Mouse (Mus musculus): ENCODE results near the gene Gpatch4. TPM values are rescaled to one million over a fixed set of nuclear protein-coding genes. Genes with fewer than 3 reads are reported as not detected.

Gene Gpatch4
- total and polyA plus RNA-seq, 3 experiments: 21.6 to 128 (median 49.1) TPM

GRCm38 (mm10) chr3:88002291-88002976 is 40.5 kb upstream of the Gpatch4 start:
- Histone ChIP-seq H3K36me3 (replicated peaks in 1 of 2; ENCODE audit: control insufficient read depth in 1 of 2, insufficient read depth in 1 of 2, low read length in 1 of 2) (no peaks in the 10 kb centered on the region), H3K4me3 (replicated peaks in 1 of 3; ENCODE audit: low read depth in 2 of 3, low read length in 2 of 3, poor library complexity in 1 of 3) (no peak overlapping the region), H3K27me3 (replicated peaks) (peaks cover 78% of the 10 kb centered on the region), H3K4me2 (ENCODE audit: insufficient read depth, low read depth, poor library complexity, severe bottlenecking) (no peak overlapping the region), H3K4me1 (ENCODE audit: control insufficient read depth in 1 of 2, insufficient read depth in 2 of 2) (no peaks in the 10 kb centered on the region), H3K9me3 (replicated peaks; ENCODE audit: low read length) (peaks cover 26% of the 10 kb centered on the region), H3K9ac (ENCODE audit: insufficient read depth, low read depth) (no peak overlapping the region), H3K79me2 (replicated peaks; ENCODE audit: control insufficient read depth, extremely low read depth, insufficient read depth, poor library complexity, severe bottlenecking) (no peaks in the 10 kb centered on the region), H3K27ac (ENCODE audit: insufficient read depth, low read depth) (no peak overlapping the region)
- TF ChIP-seq POLR2A (IDR thresholded peaks at IDR 0.05; ENCODE audit: low read depth, low read length) (no peak), MXI1 (IDR thresholded peaks at IDR 0.05; ENCODE audit: low read depth, low read length) (no peak), KAT2A (IDR thresholded peaks at IDR 0.05; ENCODE audit: insufficient replicate concordance, low read length) (no peak), MAZ (IDR thresholded peaks at IDR 0.05; ENCODE audit: low read depth, low read length) (no peak), MAX (IDR thresholded peaks at IDR 0.05; ENCODE audit: low read length) (no peak), USF1 (IDR thresholded peaks at IDR 0.05; ENCODE audit: low read depth, low read length) (no peak)
- in situ Hi-C loops (cut with MboI; ENCODE audit: low pct_ligation_motif_present, low pct_unique_long_range_greater_than_20kb, low sequenced_read_pairs) (no loop called here), dilution Hi-C loops (cut with MboI; ENCODE audit: extremely low pct_ligation_motif_present, extremely low pct_unique_long_range_greater_than_20kb, low sequenced_read_pairs) (no loop called here)
- DNase-seq (ENCODE audit: extremely low read depth): no peak

- in situ Hi-C loops (cut with MboI; ENCODE audit: low pct_ligation_motif_present, low pct_unique_long_range_greater_than_20kb, low sequenced_read_pairs): no loop called here
These were observed 36.8 kb upstream of the Gpatch4 start for GRCm38 (mm10) chr3:88005822-88006786.

More at GRCm38 (mm10) chr3:88005822-88006786, 36.8 kb upstream of the Gpatch4 start:
- Histone ChIP-seq H3K27ac (ENCODE audit: insufficient read depth, low read depth) (no peak overlapping the region), H3K4me1 (ENCODE audit: control insufficient read depth in 1 of 2, insufficient read depth in 2 of 2) (no peaks in the 10 kb centered on the region), H3K79me2 (replicated peaks; ENCODE audit: control insufficient read depth, extremely low read depth, insufficient read depth, poor library complexity, severe bottlenecking) (no peaks in the 10 kb centered on the region), H3K9me3 (replicated peaks; ENCODE audit: low read length) (peaks cover 17% of the 10 kb centered on the region), H3K9ac (ENCODE audit: insufficient read depth, low read depth) (no peak overlapping the region), H3K4me3 (replicated peaks in 1 of 3; ENCODE audit: low read depth in 2 of 3, low read length in 2 of 3, poor library complexity in 1 of 3) (no peak overlapping the region), H3K27me3 (replicated peaks) (peaks cover 63% of the 10 kb centered on the region), H3K36me3 (replicated peaks in 1 of 2; ENCODE audit: control insufficient read depth in 1 of 2, insufficient read depth in 1 of 2, low read length in 1 of 2) (no peaks in the 10 kb centered on the region), H3K4me2 (ENCODE audit: insufficient read depth, low read depth, poor library complexity, severe bottlenecking) (no peak overlapping the region)
- dilution Hi-C loops (cut with MboI; ENCODE audit: extremely low pct_ligation_motif_present, extremely low pct_unique_long_range_greater_than_20kb, low sequenced_read_pairs): no loop called here
- TF ChIP-seq CTCF (conservative IDR thresholded peaks at IDR 0.05 in 1 of 2, IDR thresholded peaks at IDR 0.05 in 1 of 2; ENCODE audit: low read depth in 2 of 2, low read length in 2 of 2): peak; percentile 52 to 75
- TF ChIP-seq POLR2A (IDR thresholded peaks at IDR 0.05; ENCODE audit: low read depth, low read length): no peak
- TF ChIP-seq IRF4 (IDR thresholded peaks at IDR 0.05; ENCODE audit: low read depth, low read length): no peak
- TF ChIP-seq UBTF (IDR thresholded peaks at IDR 0.05; ENCODE audit: low read depth, low read length): no peak
- no peak; the same call in 1 of the 2 replicates for TF ChIP-seq RAD21 (IDR thresholded peaks at IDR 0.05; ENCODE audit: low read depth, low read length)
- TF ChIP-seq JUN (IDR thresholded peaks at IDR 0.05; ENCODE audit: insufficient read depth, low read depth, low read length): no peak
- no peak for TF ChIP-seq ELF1 (IDR thresholded peaks at IDR 0.05; ENCODE audit: low read depth, low read length)
- TF ChIP-seq USF2 (conservative IDR thresholded peaks at IDR 0.05; ENCODE audit: low read depth, low read length): no peak
- peak; percentile 32 for DNase-seq (ENCODE audit: extremely low read depth)
